Mouse (Mus musculus): ENCODE data around the gene Calm2.

Calm2 gene

GRCm38 (mm10) chr17:87403462-87403861, 43.3 kb downstream of the Calm2 start:
- DNase-seq (ENCODE audit: low spot score in 2 of 2) = no peak

- no peak for DNase-seq (ENCODE audit: low spot score in 2 of 2)
Measured at GRCm38 (mm10) chr17:87402444-87402843, 44.3 kb downstream of the Calm2 start.

- DNase-seq (ENCODE audit: low spot score in 2 of 2) = no peak
Measured at GRCm38 (mm10) chr17:87397088-87397487, 49.6 kb downstream of the Calm2 start.

GRCm38 (mm10) chr17:87391242-87391641, 55.5 kb downstream of the Calm2 start:
- no peak for DNase-seq (ENCODE audit: low spot score in 2 of 2)

- no peak for DNase-seq (ENCODE audit: low spot score in 2 of 2)
Measured at GRCm38 (mm10) chr17:87387068-87387467, 59.7 kb downstream of the Calm2 start.

- DNase-seq (ENCODE audit: low spot score in 2 of 2) = no peak
Measured at GRCm38 (mm10) chr17:87385835-87386234, 60.9 kb downstream of the Calm2 start.
